Mouse (Mus musculus): Measurements from ENCODE around the gene Bod1.

Bod1 gene

GRCm38 (mm10) chr11:31664186-31664585 is 7.5 kb downstream of the Bod1 start:
- 43% methylated on average over 2 of the region's 2 CpGs for WGBS

DNA sequence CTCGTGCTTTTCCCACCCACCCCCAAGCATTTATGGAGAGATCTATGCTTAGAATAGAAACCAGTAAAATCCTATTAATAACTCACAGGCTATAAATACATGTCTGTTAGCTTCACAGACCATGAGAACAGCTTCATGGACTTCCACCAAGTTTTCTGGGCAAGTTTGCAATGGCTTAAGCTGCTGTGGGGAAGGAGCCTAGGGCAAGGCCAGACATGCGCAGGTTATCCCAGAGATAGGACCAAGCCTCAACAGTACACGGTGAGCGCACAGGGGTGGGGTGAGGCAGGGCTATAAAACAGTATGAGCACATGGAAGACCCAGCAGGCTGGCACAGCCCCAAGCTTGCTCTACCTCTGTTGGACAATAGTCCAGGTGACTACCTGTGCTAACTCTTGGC is 8.2 kb downstream of the Bod1 start:
- WGBS = 68% methylated on average over 4 of the region's 4 CpGs

DNA sequence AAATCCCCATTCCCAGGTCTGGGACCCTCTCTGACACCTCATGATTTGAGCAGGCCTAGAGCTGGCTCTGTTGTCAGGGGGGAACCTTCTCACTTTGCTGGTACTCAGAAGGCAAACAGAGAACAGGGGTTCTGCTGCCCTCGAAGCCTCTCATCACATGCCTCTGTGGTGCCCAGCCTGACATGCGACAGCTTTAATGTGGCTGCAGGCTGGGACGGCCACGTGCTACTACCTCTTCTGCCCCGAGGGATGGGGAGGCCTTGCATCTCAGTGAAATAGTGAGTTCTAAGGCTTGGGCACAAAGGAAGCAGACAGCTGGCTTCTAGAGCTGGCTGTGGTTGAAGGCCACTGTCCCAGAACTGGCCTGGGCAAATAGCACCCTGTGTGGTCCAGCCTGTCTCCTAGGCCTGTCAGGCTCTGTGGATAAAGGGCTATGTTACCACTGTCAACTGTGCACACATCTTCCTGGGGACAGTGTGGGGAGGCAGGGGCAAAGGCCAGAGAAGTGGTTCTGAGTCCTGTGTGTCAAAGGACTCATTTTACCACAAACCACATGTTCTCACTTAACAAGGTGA is 8.7 kb downstream of the Bod1 start:
- 68% methylated on average over 5 of the region's 5 CpGs for WGBS

GRCm38 (mm10) chr11:31662214-31662613 is 9.5 kb downstream of the Bod1 start:
- 84% methylated on average over 7 of the region's 7 CpGs for WGBS

DNA sequence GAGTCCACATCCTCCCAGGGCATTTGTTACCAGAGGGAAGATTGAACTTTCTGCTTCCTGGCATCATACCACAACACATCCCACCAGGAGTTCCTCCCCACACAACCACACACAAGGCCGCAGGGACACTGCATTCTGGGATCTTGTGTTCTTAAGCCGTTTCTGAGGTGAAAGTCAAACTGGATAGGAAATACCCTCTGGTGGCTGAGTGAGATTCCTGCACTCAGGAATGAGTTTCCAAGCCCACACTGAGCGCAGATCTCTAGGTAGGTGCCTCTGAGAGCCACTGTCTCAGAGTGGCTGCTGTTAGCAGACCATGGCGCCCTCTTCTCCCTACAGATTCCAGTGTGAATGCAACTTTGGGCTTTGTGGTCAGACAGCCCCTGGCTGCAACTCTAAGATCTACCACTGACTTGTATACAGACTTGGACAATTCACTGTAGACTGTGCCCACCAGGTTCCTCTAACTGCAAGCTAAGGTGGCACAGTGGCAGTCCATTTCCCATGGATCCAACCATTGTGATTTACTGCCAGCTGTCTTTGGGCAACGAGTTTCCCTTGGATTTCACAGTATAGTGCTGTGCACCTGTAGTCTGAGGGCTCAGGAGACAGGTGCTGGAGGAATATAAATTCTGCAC is 14.4 kb downstream of the Bod1 start:
- 61% methylated on average over 5 of the region's 5 CpGs for WGBS

- 76% methylated on average over 2 of the region's 2 CpGs for WGBS
Observed at GRCm38 (mm10) chr11:31649507-31649906, 22.2 kb downstream of the Bod1 start.

GRCm38 (mm10) chr11:31647268-31647667 is 24.4 kb downstream of the Bod1 start:
- WGBS = 90% methylated on average over 10 of the region's 10 CpGs

- 85% methylated on average over 1 of the region's 1 CpGs for WGBS
Observed at GRCm38 (mm10) chr11:31646571-31646970, 25.1 kb downstream of the Bod1 start.

GRCm38 (mm10) chr11:31643120-31643519 is 28.6 kb downstream of the Bod1 start:
- 53% methylated on average over 6 of the region's 6 CpGs for WGBS

DNA sequence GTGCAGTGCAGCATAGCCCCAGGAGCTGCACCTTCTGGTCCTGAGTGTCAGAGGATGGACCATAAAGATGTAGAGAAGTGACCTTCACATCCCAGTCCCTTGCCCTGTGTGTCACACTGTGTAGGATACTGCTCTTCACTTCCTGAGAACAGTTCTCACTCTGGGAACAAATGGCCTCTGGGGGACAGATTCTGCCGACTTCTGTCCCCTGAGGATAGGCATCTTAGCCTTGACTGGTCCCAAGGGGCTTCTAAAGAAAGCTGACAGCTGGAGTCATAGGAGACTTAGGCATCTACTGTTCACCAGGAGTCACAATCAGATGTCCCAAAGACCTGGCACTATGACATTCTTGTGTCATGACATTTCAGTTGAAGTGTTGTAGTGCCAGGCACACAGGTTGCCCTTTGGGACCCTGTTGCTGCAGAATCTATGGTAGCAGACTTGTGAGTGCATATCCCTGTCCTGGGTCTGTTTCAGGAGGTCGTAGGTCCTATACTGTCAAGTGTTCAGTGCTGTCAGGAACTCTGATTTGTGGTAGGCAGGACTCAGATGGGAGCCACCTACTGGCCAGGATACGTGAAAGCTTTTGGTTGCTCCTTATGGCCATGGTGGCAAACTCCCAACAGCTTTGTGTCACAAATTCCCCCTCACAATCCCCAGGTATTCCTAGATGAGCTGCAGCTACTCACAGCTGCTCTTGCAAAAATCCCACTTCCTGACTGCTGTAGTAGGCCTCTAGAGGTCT is 30.4 kb downstream of the Bod1 start:
- WGBS = 53% methylated on average over 3 of the region's 3 CpGs

GRCm38 (mm10) chr11:31640187-31640586 is 31.5 kb downstream of the Bod1 start:
- WGBS = 83% methylated on average over 5 of the region's 5 CpGs

DNA sequence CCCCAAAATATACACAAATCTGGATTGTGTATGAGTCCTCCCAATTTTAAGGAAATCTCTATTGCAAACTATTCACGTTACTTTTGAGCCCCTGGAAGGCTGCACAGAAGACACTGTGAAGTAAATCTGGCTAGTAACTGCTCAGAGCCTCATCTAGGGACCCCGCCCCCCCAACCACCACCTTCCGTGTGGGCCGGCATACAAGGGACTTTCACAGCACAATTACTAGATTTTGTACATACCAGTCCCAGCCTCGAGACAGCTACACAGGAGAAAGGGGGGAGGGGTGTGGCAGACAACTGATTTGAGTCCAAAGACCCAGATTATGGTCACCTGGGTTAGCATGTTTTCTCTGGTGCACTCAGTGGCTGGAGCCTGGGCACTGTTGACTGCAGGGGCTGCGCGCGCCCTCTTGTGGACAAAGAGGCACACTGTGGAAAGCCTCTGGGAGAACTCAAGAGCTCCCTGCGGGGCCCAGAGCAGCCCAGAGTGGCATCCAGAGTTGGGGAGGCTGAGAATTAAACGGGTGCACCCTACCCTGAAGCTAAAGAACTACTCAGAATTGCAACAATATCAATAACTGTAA is 33.8 kb downstream of the Bod1 start:
- WGBS = 31% methylated on average over 10 of the region's 10 CpGs

GRCm38 (mm10) chr11:31628700-31629099 is 43.0 kb downstream of the Bod1 start:
- WGBS = 89% methylated on average over 5 of the region's 5 CpGs

- 73% methylated on average over 2 of the region's 2 CpGs for WGBS
Observed at GRCm38 (mm10) chr11:31620796-31621195, 50.9 kb downstream of the Bod1 start.

GRCm38 (mm10) chr11:31617797-31618196 is 53.9 kb downstream of the Bod1 start:
- 87% methylated on average over 3 of the region's 3 CpGs for WGBS

- WGBS = 72% methylated on average over 3 of the region's 3 CpGs
Observed at GRCm38 (mm10) chr11:31617236-31617635, 54.4 kb downstream of the Bod1 start.

DNA sequence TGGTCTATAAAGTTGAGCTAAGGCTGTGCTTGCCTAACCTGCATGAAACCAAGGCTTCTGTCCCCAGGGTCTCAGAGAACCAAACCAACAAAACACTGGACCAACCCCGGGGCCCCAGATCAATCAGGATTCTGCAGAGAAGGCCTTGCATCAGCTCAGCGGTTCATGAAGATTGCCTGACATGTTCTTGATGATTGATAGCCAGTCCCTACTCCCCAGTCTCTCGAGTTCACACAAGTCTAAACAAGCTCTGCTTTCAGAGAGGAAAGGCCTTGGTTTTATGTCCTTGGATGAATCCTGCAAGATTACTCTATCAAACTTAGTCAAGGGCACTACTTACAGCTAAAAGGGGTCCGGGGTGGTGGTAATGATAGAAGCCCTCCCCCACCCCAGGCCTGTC is 55.0 kb downstream of the Bod1 start:
- WGBS = 89% methylated on average over 4 of the region's 4 CpGs

All from cerebral cortex, adult 2 months (tissue).